Mouse (Mus musculus): ENCODE measurements around the gene Rsph1.

Gene Rsph1

GRCm38 (mm10) chr17:31209376-31209930, 67.7 kb downstream of the Rsph1 start:
- in situ Hi-C loops (cut with MboI, MseI) = loop anchor here (10.0 kb wide), 1 partner anchor 135 kb away; no protein-coding TSS in a partner anchor

- in situ Hi-C loops (cut with MboI, MseI) = loop anchor here (10.0 kb wide), 1 partner anchor 134 kb away; no protein-coding TSS in a partner anchor
Observed at GRCm38 (mm10) chr17:31208654-31209053, 68.5 kb downstream of the Rsph1 start.

- in situ Hi-C loops (cut with MboI, MseI) = loop anchor here (10.0 kb wide), 1 partner anchor 133 kb away; no protein-coding TSS in a partner anchor
Observed at GRCm38 (mm10) chr17:31207771-31208334, 69.3 kb downstream of the Rsph1 start, which contains the start of gene Ubash3a. Ubash3a (plus strand) TSS chr17:31207873.

Measured in T-helper 2 cell (primary cell).